ENCODE assay signal across 16 mouse cellular contexts in genomic region chr7:46557996-46558395, GRCm38 (mm10).
DNase-seq lines count a peak whose midpoint lies in the region; ATAC-seq and TF ChIP-seq lines count a peak whose summit lies in the region.
"Had no signal": no experiment of that assay in that cellular context is flagged by ENCODE, and none has a peak within 500 bp of the region (broad histone marks: within the 10 kb centered on the region; RNA-seq: fewer than 3 reads in every experiment).

No protein-coding gene starts in this region.

- 91% methylated on average over 4 of the region's 4 CpGs for WGBS in midbrain, postnatal 0 days
- 90% methylated on average over 4 of the region's 4 CpGs for WGBS in midbrain, embryonic 10.5 days
- WGBS in forebrain, embryonic 14.5 days: 82% methylated on average over 4 of the region's 4 CpGs
- WGBS in heart, embryonic 11.5 days (ENCODE audit: insufficient replicate concordance): 85% methylated on average over 4 of the region's 4 CpGs

- no peak for TF ChIP-seq CTCF in midbrain, postnatal 0 days (IDR thresholded peaks at IDR 0.05)

- no peak overlapping the region for H3K4me3 ChIP-seq in midbrain, postnatal 0 days (ENCODE audit: low read depth, low read length)
- H3K4me3 ChIP-seq in midbrain, embryonic 10.5 days: no peak overlapping the region
- no peak overlapping the region for H3K4me3 ChIP-seq in forebrain, embryonic 14.5 days (ENCODE audit: low read depth, low read length)
- no peak overlapping the region for H3K4me3 ChIP-seq in heart, embryonic 11.5 days (ENCODE audit: low read depth, low read length)
- H3K4me3 ChIP-seq: forebrain, embryonic 12.5 days; heart, adult 2 months; kidney, embryonic 15.5 days; layer of hippocampus, adult 2 months; limb, embryonic 13.5 days; lung, embryonic 15.5 days; neural tube, embryonic 13.5 days had no signal

- ATAC-seq in midbrain, postnatal 0 days (ENCODE audit: low FRiP score): no peak
- peak; percentile 86 for ATAC-seq in cerebellum, adult (ENCODE audit: insufficient number of reproducible peaks, low FRiP score, low TSS enrichment)
- no peak for ATAC-seq in forebrain, embryonic 14.5 days
- ATAC-seq in heart, embryonic 11.5 days (replicated peaks; ENCODE audit: insufficient number of reproducible peaks, low FRiP score, low TSS enrichment): no peak
- ATAC-seq: hindbrain, embryonic 16.5 days; Patski had no signal

- H3K9me3 ChIP-seq in midbrain, postnatal 0 days (ENCODE audit: low read length): no peaks in the 10 kb centered on the region
- no peaks in the 10 kb centered on the region for H3K9me3 ChIP-seq in midbrain, embryonic 10.5 days (replicated peaks)
- H3K9me3 ChIP-seq in forebrain, embryonic 14.5 days (replicated peaks; ENCODE audit: control insufficient read depth, low read length): no peaks in the 10 kb centered on the region
- H3K9me3 ChIP-seq in heart, embryonic 11.5 days (replicated peaks; ENCODE audit: control insufficient read depth, low read length): no peaks in the 10 kb centered on the region
- H3K9me3 ChIP-seq: forebrain, embryonic 12.5 days; kidney, embryonic 15.5 days; limb, embryonic 13.5 days; lung, embryonic 15.5 days; neural tube, embryonic 13.5 days had no signal

- intact Hi-C loops in heart, postnatal 25 days (cut with DNase I): no loop called here

- H3K27me3 ChIP-seq in midbrain, postnatal 0 days (ENCODE audit: insufficient read depth, low read length): no peaks in the 10 kb centered on the region
- no peaks in the 10 kb centered on the region for H3K27me3 ChIP-seq in midbrain, embryonic 10.5 days (ENCODE audit: low read depth, poor library complexity, severe bottlenecking)
- no peaks in the 10 kb centered on the region for H3K27me3 ChIP-seq in forebrain, embryonic 14.5 days (replicated peaks; ENCODE audit: control insufficient read depth, insufficient read depth, low read length)
- H3K27me3 ChIP-seq in heart, embryonic 11.5 days (ENCODE audit: control insufficient read depth, insufficient read depth, low read length): no peaks in the 10 kb centered on the region
- H3K27me3 ChIP-seq: forebrain, embryonic 12.5 days; kidney, embryonic 15.5 days; limb, embryonic 13.5 days; lung, embryonic 15.5 days; neural tube, embryonic 13.5 days; Patski had no signal

- peak; percentile 69 for DNase-seq in midbrain, postnatal 0 days (ENCODE audit: low spot score)
- DNase-seq in midbrain, embryonic 10.5 days (ENCODE audit: low spot score): no peak
- peak; percentile 87 to 88 for DNase-seq in cerebellum, postnatal 10 days
- no peak for DNase-seq in forebrain, embryonic 14.5 days (ENCODE audit: low spot score)
- DNase-seq in heart, postnatal 25 days (ENCODE audit: low spot score): no peak
- DNase-seq: heart, adult 2 months had no signal

- H3K4me1 ChIP-seq in midbrain, postnatal 0 days (ENCODE audit: insufficient read depth, low read length): no peaks in the 10 kb centered on the region
- peaks cover 43% of the 10 kb centered on the region for H3K4me1 ChIP-seq in midbrain, embryonic 10.5 days
- peaks cover 19% of the 10 kb centered on the region for H3K4me1 ChIP-seq in forebrain, embryonic 14.5 days (ENCODE audit: control insufficient read depth, insufficient read depth, low read length)
- no peaks in the 10 kb centered on the region for H3K4me1 ChIP-seq in heart, embryonic 11.5 days (ENCODE audit: control insufficient read depth, insufficient read depth, low read length)
- H3K4me1 ChIP-seq: kidney, embryonic 15.5 days; limb, embryonic 13.5 days had no signal

- no peak overlapping the region for H3K9ac ChIP-seq in midbrain, postnatal 0 days (replicated peaks; ENCODE audit: low read length, poor library complexity, severe bottlenecking)
- H3K9ac ChIP-seq in forebrain, embryonic 14.5 days (ENCODE audit: low read length): no peak overlapping the region
- H3K9ac ChIP-seq in heart, embryonic 11.5 days (ENCODE audit: low read depth, low read length): no peak overlapping the region
- H3K9ac ChIP-seq: forebrain, embryonic 12.5 days; kidney, embryonic 15.5 days; limb, embryonic 13.5 days; lung, embryonic 15.5 days; neural tube, embryonic 13.5 days had no signal

- no peak overlapping the region for H3K4me2 ChIP-seq in midbrain, postnatal 0 days (ENCODE audit: low read depth, low read length, poor library complexity, severe bottlenecking)
- no peak overlapping the region for H3K4me2 ChIP-seq in forebrain, embryonic 14.5 days (ENCODE audit: low read length)
- H3K4me2 ChIP-seq in heart, embryonic 11.5 days: no peak overlapping the region
- H3K4me2 ChIP-seq: forebrain, embryonic 12.5 days; kidney, embryonic 15.5 days; limb, embryonic 13.5 days; lung, embryonic 15.5 days; neural tube, embryonic 13.5 days had no signal

- H3K27ac ChIP-seq in midbrain, postnatal 0 days (ENCODE audit: low read depth, low read length): no peak overlapping the region
- H3K27ac ChIP-seq in midbrain, embryonic 10.5 days (replicated peaks): no peak overlapping the region
- H3K27ac ChIP-seq in forebrain, embryonic 14.5 days (ENCODE audit: low read depth, low read length): no peak overlapping the region
- H3K27ac ChIP-seq in heart, embryonic 11.5 days (ENCODE audit: low read depth, low read length): no peak overlapping the region
- H3K27ac ChIP-seq: forebrain, embryonic 12.5 days; heart, adult 2 months; kidney, embryonic 15.5 days; layer of hippocampus, adult 2 months; limb, embryonic 13.5 days; lung, embryonic 15.5 days had no signal

- H3K36me3 ChIP-seq in midbrain, postnatal 0 days (ENCODE audit: insufficient read depth, low read length): no peaks in the 10 kb centered on the region
- H3K36me3 ChIP-seq in midbrain, embryonic 10.5 days: no peaks in the 10 kb centered on the region
- no peaks in the 10 kb centered on the region for H3K36me3 ChIP-seq in forebrain, embryonic 14.5 days (ENCODE audit: control insufficient read depth, insufficient read depth, low read length)
- no peaks in the 10 kb centered on the region for H3K36me3 ChIP-seq in heart, embryonic 11.5 days (ENCODE audit: control insufficient read depth, insufficient read depth, low read length)
- H3K36me3 ChIP-seq: forebrain, embryonic 12.5 days; kidney, embryonic 15.5 days; limb, embryonic 13.5 days; lung, embryonic 15.5 days; neural tube, embryonic 13.5 days had no signal

Comparison
In these comparisons a context has a peak if more than half of its experiments do, and no peak if none do; other contexts are left out.
1. DNase-seq: peak in midbrain, postnatal 0 days (single experiment) and cerebellum, postnatal 10 days (2 of 2); none in midbrain, embryonic 10.5 days (single experiment), forebrain, embryonic 14.5 days (single experiment) and heart, postnatal 25 days (single experiment).